Mouse (Mus musculus) testis, adult 2 months (tissue): ENCODE data around the gene Zfp87. TPM values are rescaled to one million over a fixed set of nuclear protein-coding genes. Genes with fewer than 3 reads are reported as not detected.

Source experiments
- H3K27ac ChIP-seq: fragments of 200-500 bp; 2 replicates; pipeline ENCODE4 v1.5.1; 2012; ENCODE audit warnings: low read depth, low read length; ENCODE audit not compliant: control insufficient read depth, insufficient read depth
- H3K27me3 ChIP-seq: fragments of 200-500 bp; 2 replicates; pipeline ENCODE4 v1.6.1; 2012; ENCODE audit warnings: mild to moderate bottlenecking, low read length, moderate library complexity; ENCODE audit not compliant: control insufficient read depth, insufficient read depth
- H3K36me3 ChIP-seq: fragments of 200-500 bp; 2 replicates; pipeline ENCODE4 v1.6.1; 2012; ENCODE audit warnings: mild to moderate bottlenecking, low read length; ENCODE audit not compliant: control insufficient read depth, insufficient read depth
- H3K4me1 ChIP-seq: fragments of 200-500 bp; 2 replicates; pipeline ENCODE4 v1.6.1; 2012; ENCODE audit warnings: low read length; ENCODE audit not compliant: control insufficient read depth, insufficient read depth
- H3K4me3 ChIP-seq: fragments of 200-500 bp; 2 replicates; pipeline ENCODE4 v1.5.1; 2012; ENCODE audit warnings: low read depth, mild to moderate bottlenecking, low read length, moderate library complexity, mixed read lengths; ENCODE audit not compliant: control insufficient read depth
- CTCF ChIP-seq: fragments of 200-500 bp; IDR thresholded peaks from 2 replicates; pipeline ENCODE4 v1.5.1; 2012; ENCODE audit warnings: low read depth, mild to moderate bottlenecking, inconsistent platforms, low read length, moderate library complexity; ENCODE audit not compliant: control insufficient read depth, insufficient read depth, insufficient replicate concordance
- POLR2A ChIP-seq: fragments of 200-500 bp; IDR thresholded peaks from 2 replicates; pipeline ENCODE4 v1.6.1; 2012; ENCODE audit warnings: low read depth, mild to moderate bottlenecking, inconsistent platforms, low read length, moderate library complexity; ENCODE audit not compliant: control insufficient read depth
- polyA plus RNA-seq: library from polyadenylated mRNA; depleted of rRNA; stranded (reverse); fragments of >200 nt; gene quantifications from 2 replicates; pipeline ENCODE4 v1.2.3, GENCODE M21; 2012; rRNA removed

Zfp87 gene
- polyA plus RNA-seq, 1 experiment: 86.0 TPM

GRCm38 (mm10) chr13:67500908-67501307 is 25.1 kb downstream of the Zfp87 start:
- H3K4me1 ChIP-seq: peaks cover 2% of the 10 kb centered on the region
- no peaks in the 10 kb centered on the region for H3K36me3 ChIP-seq
- H3K27me3 ChIP-seq: no peaks in the 10 kb centered on the region
- TF ChIP-seq CTCF (no peak), POLR2A (no peak)
- no peak overlapping the region; the same call in 1 of the 2 replicates for H3K4me3 ChIP-seq
- H3K27ac ChIP-seq: no peak overlapping the region

- 0 out of 2 replicates have a peak, but pooled peaks have one; percentile 39 for TF ChIP-seq POLR2A
- TF ChIP-seq CTCF: no peak
- peaks cover 2% of the 10 kb centered on the region for H3K4me1 ChIP-seq
- H3K36me3 ChIP-seq: no peaks in the 10 kb centered on the region
- peak within 1 kb of the TSS; percentile 39; the same call in 1 of the 2 replicates for H3K27ac ChIP-seq
- no peaks in the 10 kb centered on the region for H3K27me3 ChIP-seq
- peak within 1 kb of the TSS; percentile 91 for H3K4me3 ChIP-seq
Observed at GRCm38 (mm10) chr13:67500084-67500719, 25.8 kb downstream of the Zfp87 start, which contains the start of gene Zfp58. TSS of gene Zfp58 (minus strand) at chr13:67500555.

- no peak overlapping the region for H3K27ac ChIP-seq
- no peaks in the 10 kb centered on the region for H3K36me3 ChIP-seq
- no peaks in the 10 kb centered on the region for H3K27me3 ChIP-seq
- TF ChIP-seq CTCF (no peak), POLR2A (no peak)
- no peak overlapping the region for H3K4me3 ChIP-seq
- peaks cover 2% of the 10 kb centered on the region for H3K4me1 ChIP-seq
Observed at GRCm38 (mm10) chr13:67495631-67496030, 30.3 kb downstream of the Zfp87 start.

- Histone ChIP-seq H3K36me3 (no peaks in the 10 kb centered on the region), H3K27me3 (no peaks in the 10 kb centered on the region), H3K4me3 (peak overlapping the region; percentile 89), H3K27ac (peak overlapping the region; percentile 78; the same call in 1 of the 2 replicates), H3K4me1 (peaks cover 7% of the 10 kb centered on the region)
- TF ChIP-seq POLR2A (no peak), CTCF (no peak)
Observed at GRCm38 (mm10) chr13:67484424-67484811, 41.6 kb downstream of the Zfp87 start.

GRCm38 (mm10) chr13:67483625-67484423 is 42.2 kb downstream of the Zfp87 start, which contains the start of gene Zfp874b:
TSS of gene Zfp874b (minus strand) at chr13:67484258.
- Histone ChIP-seq H3K4me3 (peak within 1 kb of the TSS; percentile 89), H3K27me3 (no peaks in the 10 kb centered on the region), H3K36me3 (no peaks in the 10 kb centered on the region), H3K27ac (peak within 1 kb of the TSS; percentile 78), H3K4me1 (peaks cover 7% of the 10 kb centered on the region)
- no peak for TF ChIP-seq POLR2A
- no peak for TF ChIP-seq CTCF

- Histone ChIP-seq H3K27me3 (no peaks in the 10 kb centered on the region), H3K36me3 (no peaks in the 10 kb centered on the region), H3K4me1 (peaks cover 7% of the 10 kb centered on the region), H3K27ac (no peak overlapping the region), H3K4me3 (no peak overlapping the region)
- TF ChIP-seq CTCF (no peak), POLR2A (no peak)
Observed at GRCm38 (mm10) chr13:67481528-67481927, 44.4 kb downstream of the Zfp87 start.

GRCm38 (mm10) chr13:67469274-67469673 is 56.7 kb downstream of the Zfp87 start:
- no peak overlapping the region for H3K27ac ChIP-seq
- no peaks in the 10 kb centered on the region for H3K36me3 ChIP-seq
- TF ChIP-seq CTCF (no peak), POLR2A (no peak)
- no peaks in the 10 kb centered on the region for H3K4me1 ChIP-seq
- no peaks in the 10 kb centered on the region for H3K27me3 ChIP-seq
- no peak overlapping the region for H3K4me3 ChIP-seq

Other genes starting within 250 kb of the Zfp87 start
- 1.3 and 1.5 TPM in 2 replicates for gene Zfp458, start 247.7 kb downstream of the Zfp87 start, polyA plus RNA-seq
- 1.2 and 1.5 TPM in 2 replicates for gene Zfp457, start 219.7 kb downstream of the Zfp87 start, polyA plus RNA-seq
- 0.47 and 0.52 TPM in 2 replicates for gene Zfp595, start 193.6 kb downstream of the Zfp87 start, polyA plus RNA-seq
- gene Gm28044, start 165.6 kb downstream of the Zfp87 start, polyA plus RNA-seq: not detected in 2 replicates
- gene Zfp953, start 165.6 kb downstream of the Zfp87 start, polyA plus RNA-seq: 0.19 and 0.27 TPM in 2 replicates
- not detected in 2 replicates for gene Gm28041, start 150.4 kb downstream of the Zfp87 start, polyA plus RNA-seq
- 0.06 and 0.09 TPM in 2 replicates for gene Zfp456, start 150.4 kb downstream of the Zfp87 start, polyA plus RNA-seq
- 0.17 and 0.60 TPM in 2 replicates for gene Zfp429, start 126.4 kb downstream of the Zfp87 start, polyA plus RNA-seq
- gene Zfp459, start 104.8 kb downstream of the Zfp87 start, polyA plus RNA-seq: 0.14 and 0.62 TPM in 2 replicates
- gene Zfp874a, start 74.6 kb downstream of the Zfp87 start, polyA plus RNA-seq: 0.65 and 0.70 TPM in 2 replicates
- 0.85 and 0.86 TPM in 2 replicates for gene Zfp874b, start 41.9 kb downstream of the Zfp87 start, polyA plus RNA-seq
- gene Zfp58, start 25.6 kb downstream of the Zfp87 start, polyA plus RNA-seq: 2.8 and 3.2 TPM in 2 replicates
- gene Gm26965, start within 50 bp of the Zfp87 start, polyA plus RNA-seq: not detected in 2 replicates
- 2.0 and 2.6 TPM in 2 replicates for gene Zfp748, start 27.7 kb upstream of the Zfp87 start, polyA plus RNA-seq
- gene Zfp729b, start 83.5 kb upstream of the Zfp87 start, polyA plus RNA-seq: 0.32 and 0.34 TPM in 2 replicates
- not detected in 2 replicates for gene Gm49345, start 111.6 kb upstream of the Zfp87 start, polyA plus RNA-seq
- 0.38 and 0.47 TPM in 2 replicates for gene Zfp729a, start 111.6 kb upstream of the Zfp87 start, polyA plus RNA-seq
- gene Zfp738, start 160.9 kb upstream of the Zfp87 start, polyA plus RNA-seq: 1.4 and 1.9 TPM in 2 replicates
- 1.4 and 1.5 TPM in 2 replicates for gene Zfp65, start 203.0 kb upstream of the Zfp87 start, polyA plus RNA-seq
- 0.22 and 0.41 TPM in 2 replicates for gene Zfp85, start 229.1 kb upstream of the Zfp87 start, polyA plus RNA-seq